Mouse (Mus musculus): Measurements from ENCODE around the gene Slc25a28.

DNA sequence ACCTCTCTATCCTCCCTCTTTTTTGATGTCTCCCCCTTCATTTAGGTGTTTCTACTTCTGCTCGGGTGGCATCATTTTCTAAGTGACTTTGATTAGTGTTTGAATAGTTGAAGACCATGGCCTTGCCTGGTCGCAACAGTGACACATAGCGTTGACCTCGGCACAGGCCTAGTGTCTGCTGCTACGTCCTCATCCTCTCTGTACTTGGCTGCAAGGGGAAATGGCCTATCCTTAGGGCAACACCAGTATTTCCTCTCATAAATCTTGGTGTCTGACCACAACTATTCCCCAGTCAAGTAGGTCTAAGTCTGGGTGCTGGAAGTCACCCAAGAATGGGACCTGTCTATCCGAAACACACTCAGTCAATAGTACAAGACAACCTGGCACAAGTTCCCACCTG is 15.0 kb downstream of the Slc25a28 start:
- TF ChIP-seq ZC3H11A (IDR thresholded peaks at IDR 0.05; ENCODE audit: borderline replicate concordance, low read depth, low read length) = no peak
- no peak for TF ChIP-seq MAFK (IDR thresholded peaks at IDR 0.05; ENCODE audit: insufficient read depth, low read depth, low read length)
- no peak for TF ChIP-seq CHD2 (IDR thresholded peaks at IDR 0.05; ENCODE audit: low read depth, low read length)
- no peak for TF ChIP-seq HCFC1 (IDR thresholded peaks at IDR 0.05; ENCODE audit: borderline replicate concordance, insufficient read depth, low read length)
